Mouse (Mus musculus) liver, embryonic 15.5 days (tissue): ENCODE results near the gene Myod1. TPM values are rescaled to one million over a fixed set of nuclear protein-coding genes. Genes with fewer than 3 reads are reported as not detected.

Source experiments
- ATAC-seq: fragments of 200-750 bp; cut with Nextera tagmentation; 2 replicates; pipeline ENCODE4 v1.8.0; 2017; ENCODE audit warnings: moderate number of reproducible peaks, mild to moderate bottlenecking, moderate library complexity; ENCODE audit not compliant: insufficient read depth
- H3K27ac ChIP-seq: fragments of 300-500 bp; sonication (generic); replicated peaks from 2 replicates; pipeline ENCODE4 v1.5.1; 2015; ENCODE audit warnings: mild to moderate bottlenecking, inconsistent platforms
- H3K27me3 ChIP-seq: fragments of 300-500 bp; sonication (generic); 2 replicates; pipeline ENCODE4 v1.6.1; 2015; ENCODE audit warnings: mild to moderate bottlenecking, inconsistent platforms
- H3K36me3 ChIP-seq: fragments of 300-500 bp; sonication (generic); replicated peaks from 2 replicates; pipeline ENCODE4 v1.6.1; 2015; ENCODE audit warnings: moderate library complexity, mild to moderate bottlenecking, inconsistent platforms
- H3K4me1 ChIP-seq: fragments of 300-500 bp; sonication (generic); replicated peaks from 2 replicates; pipeline ENCODE4 v1.6.1; 2015; ENCODE audit warnings: inconsistent platforms
- H3K4me2 ChIP-seq: fragments of 300-500 bp; sonication (generic); 2 replicates; pipeline ENCODE4 v1.6.1; 2015; ENCODE audit warnings: moderate library complexity, mild to moderate bottlenecking, inconsistent platforms
- H3K4me3 ChIP-seq: fragments of 300-500 bp; sonication (generic); replicated peaks from 2 replicates; pipeline ENCODE4 v1.5.1; 2015; ENCODE audit warnings: mild to moderate bottlenecking, inconsistent platforms
- H3K9ac ChIP-seq: fragments of 300-500 bp; sonication (generic); 2 replicates; pipeline ENCODE4 v1.6.1; 2015; ENCODE audit warnings: moderate library complexity, mild to moderate bottlenecking, inconsistent platforms
- H3K9me3 ChIP-seq: fragments of 300-500 bp; sonication (generic); replicated peaks from 2 replicates; pipeline ENCODE4 v1.6.1; 2016; ENCODE audit warnings: inconsistent platforms
- WGBS: fragments of 180-500 bp; shearing (Covaris S2); methylation state at CpG from one replicate; pipeline ENCODE4 v1.1.7; 2015; ENCODE audit warnings: mixed read lengths; ENCODE audit not compliant: insufficient replicate concordance; 5-methylcytosine and 5-hydroxymethylcytosine counted together
- polyA plus RNA-seq: library from polyadenylated mRNA; unstranded; fragments of >200 nt; fragmentation: Nextera tagmentation; extraction: Ambion mirVana; gene quantifications from 2 replicates; pipeline ENCODE4 v1.2.1, GENCODE M21; 2015

Gene Myod1
- polyA plus RNA-seq, 1 experiment from 2014 or later = 1.2 TPM

DNA sequence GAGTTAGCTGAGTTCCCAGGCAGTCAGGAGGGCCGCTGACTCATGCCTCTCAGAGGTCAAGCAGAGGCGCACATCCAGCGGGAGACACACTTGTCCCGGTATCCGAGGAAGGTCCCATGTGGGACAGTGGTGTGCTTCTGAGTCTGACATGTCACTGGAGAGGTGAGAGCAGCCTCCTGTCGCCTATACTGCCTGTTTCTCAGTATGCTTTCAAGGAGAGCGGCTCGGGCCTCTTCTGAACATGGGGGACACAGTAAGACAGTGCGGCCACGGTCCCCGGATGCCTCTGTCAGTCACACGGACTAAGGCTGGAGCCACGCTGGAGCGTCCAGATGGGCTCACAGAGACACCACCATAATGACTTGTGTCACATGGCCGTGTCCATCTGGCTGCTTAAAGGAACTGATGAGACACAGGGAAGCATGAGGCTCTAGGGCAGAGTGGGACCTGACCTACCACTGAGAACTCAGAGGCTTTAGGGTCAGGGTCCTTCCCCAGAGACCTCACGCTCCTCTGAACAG lies 41.9 kb downstream of the Myod1 start:
- Histone ChIP-seq H3K9me3 (no peaks in the 10 kb centered on the region), H3K4me2 (no peak overlapping the region), H3K9ac (no peak overlapping the region), H3K4me3 (no peak overlapping the region), H3K27ac (no peak overlapping the region), H3K4me1 (no peaks in the 10 kb centered on the region), H3K36me3 (no peaks in the 10 kb centered on the region), H3K27me3 (no peaks in the 10 kb centered on the region)
- 62% methylated on average over 16 of the region's 16 CpGs for WGBS
- no peak for ATAC-seq

DNA sequence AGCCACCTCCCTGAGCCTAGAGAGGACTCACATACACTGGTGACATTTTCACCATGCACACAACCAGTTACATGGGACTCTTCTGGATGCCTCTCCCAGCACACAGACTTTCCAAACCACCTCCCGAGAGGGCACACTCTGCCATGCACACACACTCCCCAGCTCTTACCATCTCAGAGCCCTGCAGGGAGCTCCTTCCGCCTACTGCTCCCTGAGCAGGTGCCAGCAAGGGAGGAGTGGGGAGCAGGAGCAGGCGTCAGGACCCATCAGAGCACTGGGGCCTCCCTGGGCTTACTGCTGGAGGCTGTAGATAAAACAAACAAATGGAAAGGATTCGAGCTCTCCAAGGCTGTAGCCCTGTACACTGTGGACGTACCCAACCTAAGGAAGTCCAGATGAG lies 45.3 kb downstream of the Myod1 start:
- ATAC-seq = no peak
- 32% methylated on average over 5 of the region's 5 CpGs for WGBS

DNA sequence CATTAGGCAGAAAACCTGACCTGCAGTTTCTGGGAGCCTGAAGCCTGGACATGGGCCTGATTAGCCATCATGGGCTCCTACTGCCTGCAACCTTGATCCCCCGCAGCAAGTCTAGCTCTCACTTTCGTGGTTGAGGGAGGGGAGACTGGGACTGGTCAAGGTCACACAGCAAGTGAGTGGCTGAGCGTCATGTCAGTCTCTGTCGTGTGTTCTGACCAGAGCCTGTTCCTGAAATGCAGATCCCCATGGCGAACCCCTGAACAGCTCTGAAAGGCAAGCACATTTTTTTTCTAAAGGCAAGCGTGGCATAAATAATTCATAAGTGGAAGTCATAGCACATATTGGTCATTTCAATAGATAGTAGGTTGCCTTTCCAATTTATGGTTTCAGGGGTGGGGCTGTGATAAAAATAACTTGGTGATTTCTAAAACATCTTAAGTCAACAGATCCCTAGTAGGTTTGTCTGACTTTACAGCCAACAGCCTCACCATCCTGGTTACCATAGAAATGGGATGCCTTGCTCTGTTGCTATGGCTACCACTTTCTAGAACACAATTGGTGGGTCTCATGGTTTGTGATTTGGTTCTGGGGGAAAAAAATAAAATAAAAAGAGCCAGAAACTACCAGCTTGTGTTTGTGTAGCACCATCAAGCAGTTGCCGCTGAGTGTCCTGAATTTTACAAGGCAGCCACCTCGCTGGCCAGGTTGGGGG lies 45.9 kb downstream of the Myod1 start:
- ATAC-seq = no peak
- Histone ChIP-seq H3K4me1 (no peaks in the 10 kb centered on the region), H3K36me3 (no peaks in the 10 kb centered on the region), H3K4me3 (no peak overlapping the region), H3K4me2 (no peak overlapping the region), H3K27me3 (no peaks in the 10 kb centered on the region), H3K9me3 (no peaks in the 10 kb centered on the region), H3K27ac (no peak overlapping the region), H3K9ac (no peak overlapping the region)
- 56% methylated on average over 8 of the region's 8 CpGs for WGBS

More for the DNA sequence above, 45.3 kb downstream of the Myod1 start:
- no peak overlapping the region for H3K4me2 ChIP-seq
- no peaks in the 10 kb centered on the region for H3K27me3 ChIP-seq
- no peak overlapping the region for H3K4me3 ChIP-seq
- H3K27ac ChIP-seq = no peak overlapping the region
- no peak overlapping the region for H3K9ac ChIP-seq
- no peaks in the 10 kb centered on the region for H3K9me3 ChIP-seq
- H3K4me1 ChIP-seq = no peaks in the 10 kb centered on the region
- no peaks in the 10 kb centered on the region for H3K36me3 ChIP-seq

DNA sequence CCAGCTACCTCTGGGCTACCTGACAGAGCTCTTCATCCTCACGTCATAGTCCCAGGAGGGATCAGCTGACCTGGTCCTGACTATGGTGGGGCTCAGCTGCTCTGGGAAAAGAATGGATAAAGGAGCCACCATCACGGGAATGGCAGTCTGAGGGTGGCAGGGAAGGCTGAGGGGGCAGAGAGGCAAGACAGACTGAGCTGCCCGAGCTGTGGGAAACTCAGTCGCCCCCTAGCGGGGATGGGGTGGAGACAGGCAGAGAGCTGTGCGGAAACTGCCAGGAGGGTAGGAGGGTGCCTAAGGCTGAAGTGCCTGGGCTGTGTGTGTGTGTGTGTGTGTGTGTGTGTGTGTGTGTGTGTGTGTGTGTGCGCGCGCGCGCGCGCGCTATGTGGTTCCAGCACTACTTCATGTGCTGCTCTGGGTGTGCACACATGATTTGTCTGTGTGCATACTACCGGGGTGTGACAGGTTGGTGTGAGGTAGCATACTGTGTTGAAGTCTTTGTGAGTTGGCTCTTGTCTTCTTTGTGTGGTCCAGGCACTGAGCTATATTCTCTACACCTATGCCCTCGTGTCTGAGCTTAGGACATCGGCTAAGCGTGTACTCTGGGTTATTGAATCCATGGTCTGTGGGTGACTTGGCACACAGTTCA lies 46.6 kb downstream of the Myod1 start:
- no peak overlapping the region for H3K9ac ChIP-seq
- no peak for ATAC-seq

DNA sequence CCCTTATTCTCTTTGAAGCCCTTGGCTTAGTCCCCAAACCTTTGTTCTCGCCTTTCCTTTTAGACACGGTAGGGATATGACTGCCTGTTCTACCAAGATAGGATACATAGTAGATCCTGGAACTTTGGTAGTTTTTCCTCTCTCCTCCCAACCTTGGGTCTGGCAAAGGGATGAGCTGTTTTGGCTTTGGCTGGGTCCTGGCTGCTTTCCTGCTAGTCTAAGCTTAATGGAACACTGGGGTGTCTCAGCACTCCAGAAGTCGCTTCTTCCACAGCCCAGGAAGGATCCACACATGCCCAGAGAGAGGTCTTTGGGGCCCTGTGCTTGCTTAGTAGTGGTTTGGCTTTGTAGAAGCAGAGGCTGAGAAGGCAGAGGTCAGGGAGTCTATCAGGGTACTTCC lies 47.7 kb downstream of the Myod1 start:
- Histone ChIP-seq H3K36me3 (no peaks in the 10 kb centered on the region), H3K9me3 (no peaks in the 10 kb centered on the region), H3K4me1 (no peaks in the 10 kb centered on the region), H3K27me3 (no peaks in the 10 kb centered on the region), H3K4me3 (no peak overlapping the region), H3K27ac (no peak overlapping the region), H3K4me2 (no peak overlapping the region), H3K9ac (no peak overlapping the region)
- 56% methylated on average over 3 of the region's 3 CpGs for WGBS
- ATAC-seq = no peak

More for the DNA sequence above, 46.6 kb downstream of the Myod1 start:
- Histone ChIP-seq H3K27ac (no peak overlapping the region), H3K36me3 (no peaks in the 10 kb centered on the region), H3K4me3 (no peak overlapping the region), H3K27me3 (no peaks in the 10 kb centered on the region), H3K9me3 (no peaks in the 10 kb centered on the region), H3K4me2 (no peak overlapping the region), H3K4me1 (no peaks in the 10 kb centered on the region)
- WGBS = 52% methylated on average over 15 of the region's 18 CpGs

DNA sequence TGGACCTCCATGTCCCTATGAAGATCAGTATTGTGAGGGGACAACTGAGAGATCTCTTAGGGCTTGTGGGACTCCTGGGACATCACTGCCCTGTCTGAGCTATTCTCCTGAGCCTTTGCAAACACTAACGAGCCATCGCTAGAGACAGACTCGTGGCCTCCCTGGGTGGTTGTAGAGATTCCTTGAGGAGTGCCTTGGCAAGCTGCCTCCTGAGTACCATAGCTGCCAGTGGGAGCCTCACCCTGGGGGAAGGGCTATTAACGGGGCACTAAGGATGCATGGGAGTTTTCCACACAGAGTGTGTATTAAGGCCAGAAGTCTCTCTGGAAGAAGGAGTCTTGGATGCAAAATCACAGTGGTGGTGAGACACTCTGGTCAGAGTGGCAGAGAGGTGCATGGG lies 48.7 kb downstream of the Myod1 start:
- no peak for ATAC-seq
- H3K4me2 ChIP-seq = no peak overlapping the region
- no peaks in the 10 kb centered on the region for H3K27me3 ChIP-seq
- no peak overlapping the region for H3K4me3 ChIP-seq
- no peak overlapping the region for H3K27ac ChIP-seq
- H3K4me1 ChIP-seq = no peaks in the 10 kb centered on the region
- H3K9me3 ChIP-seq = no peaks in the 10 kb centered on the region
- WGBS = 55% methylated on average over 4 of the region's 4 CpGs
- no peaks in the 10 kb centered on the region for H3K36me3 ChIP-seq
- no peak overlapping the region for H3K9ac ChIP-seq

Other genes with a start within 250 kb of the Myod1 start
- gene Abcc8, start 196.4 kb upstream of the Myod1 start, polyA plus RNA-seq = 0.13 and 0.31 TPM in 2 replicates
- 0.03 and 0.06 TPM in 2 replicates for gene Ush1c, start 138.0 kb upstream of the Myod1 start, polyA plus RNA-seq
- gene Otog, start 135.5 kb upstream of the Myod1 start, polyA plus RNA-seq = not detected in 2 replicates
- 0.01 TPM in 1 of 2 replicates, not detected in the other for gene Kcnc1, start 20.0 kb downstream of the Myod1 start, polyA plus RNA-seq